Mouse (Mus musculus) lung, embryonic 14.5 days (tissue): ENCODE results near the gene Abl1. TPM values are rescaled to one million over a fixed set of nuclear protein-coding genes. Genes with fewer than 3 reads are reported as not detected.

Experiments used
- ATAC-seq: fragments of 200-750 bp; cut with Nextera tagmentation; 2 replicates; pipeline ENCODE4 v1.8.0; 2017; ENCODE audit warnings: mild to moderate bottlenecking, moderate TSS enrichment, moderate library complexity; ENCODE audit not compliant: insufficient read depth
- DNase-seq: peaks from one replicate; pipeline ENCODE4 v3.0.0-alpha.2; 2015
- H3K27ac ChIP-seq: fragments of 300-500 bp; sonication (generic); 2 replicates; pipeline ENCODE4 v1.5.1; 2014; ENCODE audit warnings: low read depth, mild to moderate bottlenecking, moderate library complexity
- H3K27me3 ChIP-seq: fragments of 300-500 bp; sonication (generic); 2 replicates; pipeline ENCODE4 v1.6.1; 2014; ENCODE audit warnings: low read length, control low read depth; ENCODE audit not compliant: insufficient read depth
- H3K36me3 ChIP-seq: fragments of 300-500 bp; sonication (generic); 2 replicates; pipeline ENCODE4 v1.6.1; 2014; ENCODE audit warnings: control low read depth; ENCODE audit not compliant: insufficient read depth
- H3K4me1 ChIP-seq: fragments of 300-500 bp; sonication (generic); 2 replicates; pipeline ENCODE4 v1.6.1; 2014; ENCODE audit warnings: antibody characterized with exemption, control low read depth; ENCODE audit not compliant: insufficient read depth
- H3K4me2 ChIP-seq: fragments of 300-500 bp; sonication (generic); 2 replicates; pipeline ENCODE4 v1.6.1; 2014; ENCODE audit warnings: mild to moderate bottlenecking
- H3K4me3 ChIP-seq: fragments of 300-500 bp; sonication (generic); 2 replicates; pipeline ENCODE4 v1.5.1; 2014; ENCODE audit warnings: low read depth, low read length
- H3K9ac ChIP-seq: fragments of 300-500 bp; sonication (generic); 2 replicates; pipeline ENCODE4 v1.6.1; 2014
- H3K9me3 ChIP-seq: fragments of 300-500 bp; sonication (generic); 2 replicates; pipeline ENCODE4 v1.6.1; 2016; ENCODE audit warnings: low read depth, low read length, control low read depth
- CTCF ChIP-seq: IDR thresholded peaks from 2 replicates; pipeline ENCODE4 v1.5.1; 2016; ENCODE audit warnings: antibody characterized with exemption, low read depth
- WGBS: fragments of 180-500 bp; shearing (Covaris S2); extraction: QIAGEN DNeasy Blood & Tissue Kit; methylation state at CpG from one replicate; pipeline ENCODE4 v1.1.7; 2014; 5-methylcytosine and 5-hydroxymethylcytosine counted together
- polyA plus RNA-seq: library from polyadenylated mRNA; unstranded; fragments of >200 nt; fragmentation: Nextera tagmentation; extraction: Ambion mirVana; gene quantifications from 2 replicates; pipeline ENCODE4 v1.2.1, GENCODE M21; 2014

The Abl1 gene
- polyA plus RNA-seq, 1 experiment from 2014 or later = 54.4 TPM

- 0 out of 2 replicates have a peak, but pooled peaks cover 5% of the 10 kb centered on the region for H3K36me3 ChIP-seq
- no peaks in the 10 kb centered on the region for H3K4me1 ChIP-seq
- H3K27ac ChIP-seq = no peak within 1 kb of the TSS
- 57% methylated on average over 12 of the region's 12 CpGs for WGBS
- H3K9me3 ChIP-seq = no peaks in the 10 kb centered on the region
- DNase-seq = no peak
- no peak for TF ChIP-seq CTCF
- no peak within 1 kb of the TSS for H3K4me2 ChIP-seq
- no peak for ATAC-seq
- H3K9ac ChIP-seq = no peak within 1 kb of the TSS
- H3K27me3 ChIP-seq = no peaks in the 10 kb centered on the region
- H3K4me3 ChIP-seq = no peak within 1 kb of the TSS
Observed at GRCm38 (mm10) chr2:31810444-31810843, 122.3 kb downstream of the Abl1 start, which contains the start of gene Qrfp. Gene Qrfp, minus strand, starts transcription at chr2:31810580.

GRCm38 (mm10) chr2:31811086-31811958 lies 123.1 kb downstream of the Abl1 start:
- H3K27ac ChIP-seq = no peak overlapping the region
- H3K4me1 ChIP-seq = no peaks in the 10 kb centered on the region
- no peak overlapping the region for H3K4me2 ChIP-seq
- H3K4me3 ChIP-seq = no peak overlapping the region
- no peak for DNase-seq
- TF ChIP-seq CTCF = no peak
- WGBS = 69% methylated on average over 14 of the region's 14 CpGs
- no peaks in the 10 kb centered on the region for H3K27me3 ChIP-seq
- no peak overlapping the region for H3K9ac ChIP-seq
- ATAC-seq = no peak
- no peaks in the 10 kb centered on the region for H3K9me3 ChIP-seq
- H3K36me3 ChIP-seq = 0 out of 2 replicates have a peak, but pooled peaks cover 5% of the 10 kb centered on the region

GRCm38 (mm10) chr2:31813641-31814040 lies 125.5 kb downstream of the Abl1 start:
- H3K9me3 ChIP-seq = no peaks in the 10 kb centered on the region
- no peaks in the 10 kb centered on the region for H3K36me3 ChIP-seq
- ATAC-seq = no peak
- no peak for DNase-seq
- no peak overlapping the region for H3K9ac ChIP-seq
- H3K27ac ChIP-seq = no peak overlapping the region
- no peak overlapping the region for H3K4me3 ChIP-seq
- H3K4me2 ChIP-seq = no peak overlapping the region
- TF ChIP-seq CTCF = no peak
- H3K27me3 ChIP-seq = no peaks in the 10 kb centered on the region
- no peaks in the 10 kb centered on the region for H3K4me1 ChIP-seq
- WGBS = 73% methylated on average over 4 of the region's 4 CpGs

- 70% methylated on average over 7 of the region's 7 CpGs for WGBS
- H3K4me2 ChIP-seq = no peak overlapping the region
- H3K4me3 ChIP-seq = no peak overlapping the region
- DNase-seq = no peak
- no peak overlapping the region for H3K27ac ChIP-seq
- H3K4me1 ChIP-seq = no peaks in the 10 kb centered on the region
- no peak for TF ChIP-seq CTCF
- H3K9ac ChIP-seq = no peak overlapping the region
- no peaks in the 10 kb centered on the region for H3K9me3 ChIP-seq
- no peak for ATAC-seq
- H3K27me3 ChIP-seq = no peaks in the 10 kb centered on the region
- H3K36me3 ChIP-seq = no peaks in the 10 kb centered on the region
Observed at GRCm38 (mm10) chr2:31814699-31815098, 126.5 kb downstream of the Abl1 start.

GRCm38 (mm10) chr2:31815367-31815766 lies 127.2 kb downstream of the Abl1 start:
- Histone ChIP-seq H3K27me3 (no peaks in the 10 kb centered on the region), H3K4me1 (no peaks in the 10 kb centered on the region), H3K9me3 (no peaks in the 10 kb centered on the region), H3K9ac (no peak overlapping the region), H3K4me2 (no peak overlapping the region), H3K4me3 (no peak overlapping the region), H3K36me3 (no peaks in the 10 kb centered on the region), H3K27ac (no peak overlapping the region)
- peak; percentile 87 for TF ChIP-seq CTCF
- peak; percentile 78 for DNase-seq
- peak; percentile 57; the same call in 1 of the 2 replicates for ATAC-seq
- WGBS = 26% methylated on average over 5 of the region's 5 CpGs

GRCm38 (mm10) chr2:31822524-31823371 lies 134.6 kb downstream of the Abl1 start:
- Histone ChIP-seq H3K9ac (no peak overlapping the region), H3K4me3 (peak overlapping the region; percentile 18; the same call in 1 of the 2 replicates), H3K4me1 (peaks cover 2% of the 10 kb centered on the region; the same call in 1 of the 2 replicates), H3K9me3 (no peaks in the 10 kb centered on the region), H3K36me3 (no peaks in the 10 kb centered on the region), H3K27me3 (peaks cover 18% of the 10 kb centered on the region), H3K27ac (no peak overlapping the region), H3K4me2 (peak overlapping the region; percentile 51)
- TF ChIP-seq CTCF = no peak
- peak; percentile 34 for DNase-seq
- ATAC-seq = no peak
- WGBS = 14% methylated on average over 39 of the region's 39 CpGs
